Mouse (Mus musculus) layer of hippocampus, postnatal 36 days (tissue): ENCODE data around the gene Mybpc2. TPM values are rescaled to one million over a fixed set of nuclear protein-coding genes. Genes with fewer than 3 reads are reported as not detected.

Source experiments
- DNase-seq, 2 experiments: peaks; one replicate each; pipeline ENCODE4 v3.0.0; 2022
- total RNA-seq, 2 experiments: library from RNA; stranded (reverse); gene quantifications; 2 replicates each; pipeline ENCODE4 v1.2.3; 2021

Gene Mybpc2
- total RNA-seq, 2 experiments from 2014 or later: 0.12 TPM; not detected in 1

- DNase-seq: no peak
Measured at GRCm38 (mm10) chr7:44482836-44483435, 41.5 kb downstream of the Mybpc2 start.

GRCm38 (mm10) chr7:44475046-44475614, 49.3 kb downstream of the Mybpc2 start:
- peak; percentile 11 to 21 for DNase-seq

GRCm38 (mm10) chr7:44474419-44474818, 50.0 kb downstream of the Mybpc2 start:
- peak; percentile 75 to 80 for DNase-seq

- peak in 1 of 2 experiments; percentile 5 for DNase-seq
Measured at GRCm38 (mm10) chr7:44472961-44473646, 51.4 kb downstream of the Mybpc2 start.

GRCm38 (mm10) chr7:44472558-44472885, 51.9 kb downstream of the Mybpc2 start:
- DNase-seq: no peak

- DNase-seq: peak in 1 of 2 experiments; percentile 51
Measured at GRCm38 (mm10) chr7:44471880-44472557, 52.4 kb downstream of the Mybpc2 start.

- peak in 1 of 2 experiments; percentile 16 for DNase-seq
Measured at GRCm38 (mm10) chr7:44470696-44471612, 53.5 kb downstream of the Mybpc2 start.

- DNase-seq: peak in 1 of 2 experiments; percentile 11
Measured at GRCm38 (mm10) chr7:44469677-44470675, 54.5 kb downstream of the Mybpc2 start.

- DNase-seq: no peak
Measured at GRCm38 (mm10) chr7:44468644-44469285, 55.7 kb downstream of the Mybpc2 start.

- peak; percentile 95 to 97 for DNase-seq
Measured at GRCm38 (mm10) chr7:44467811-44468411, 56.5 kb downstream of the Mybpc2 start, which contains the start of gene Josd2. TSS of gene Josd2 (plus strand) at chr7:44467980.

GRCm38 (mm10) chr7:44466888-44467311, 57.6 kb downstream of the Mybpc2 start:
- peak in 1 of 2 experiments; percentile 39 for DNase-seq

GRCm38 (mm10) chr7:44466006-44466887, 58.2 kb downstream of the Mybpc2 start:
- peak in 1 of 2 experiments; percentile 23 for DNase-seq

- peak in 1 of 2 experiments; percentile 21 for DNase-seq
Measured at GRCm38 (mm10) chr7:44465111-44465510, 59.3 kb downstream of the Mybpc2 start, which contains the start of gene Aspdh. TSS of gene Aspdh (plus strand) at chr7:44465391.

GRCm38 (mm10) chr7:44464511-44464910, 59.9 kb downstream of the Mybpc2 start:
- peak; percentile 80 to 82 for DNase-seq

GRCm38 (mm10) chr7:44463556-44464225, 60.8 kb downstream of the Mybpc2 start:
- no peak for DNase-seq

GRCm38 (mm10) chr7:44463056-44463425, 61.4 kb downstream of the Mybpc2 start:
- DNase-seq: no peak

GRCm38 (mm10) chr7:44462218-44463055, 62.0 kb downstream of the Mybpc2 start:
- peak in 1 of 2 experiments; percentile 35 for DNase-seq
